Mouse (Mus musculus): ENCODE data around the gene Tbc1d17.

Gene Tbc1d17

GRCm38 (mm10) chr7:44870614-44871013 lies 21.7 kb upstream of the Tbc1d17 start:
- in situ Hi-C loops (cut with MboI; ENCODE audit: low pct_unique_long_range_greater_than_20kb in 1 of 2, low sequenced_read_pairs in 2 of 2, unreplicated experiment in 1 of 2) = no loop called here

GRCm38 (mm10) chr7:44869697-44870528 lies 21.0 kb upstream of the Tbc1d17 start, which contains the start of gene Ptov1:
Gene Ptov1, minus strand, starts transcription at chr7:44869788.
- in situ Hi-C loops (cut with MboI; ENCODE audit: low pct_unique_long_range_greater_than_20kb in 1 of 2, low sequenced_read_pairs in 2 of 2, unreplicated experiment in 1 of 2) = no loop called here

- in situ Hi-C loops (cut with MboI; ENCODE audit: low pct_unique_long_range_greater_than_20kb in 1 of 2, low sequenced_read_pairs in 2 of 2, unreplicated experiment in 1 of 2) = no loop called here
Measured at GRCm38 (mm10) chr7:44868919-44869696, 20.2 kb upstream of the Tbc1d17 start.

GRCm38 (mm10) chr7:44868465-44868864 lies 19.6 kb upstream of the Tbc1d17 start:
- in situ Hi-C loops (cut with MboI; ENCODE audit: low pct_unique_long_range_greater_than_20kb in 1 of 2, low sequenced_read_pairs in 2 of 2, unreplicated experiment in 1 of 2) = no loop called here

- in situ Hi-C loops (cut with MboI; ENCODE audit: low pct_unique_long_range_greater_than_20kb in 1 of 2, low sequenced_read_pairs in 2 of 2, unreplicated experiment in 1 of 2) = no loop called here
Measured at GRCm38 (mm10) chr7:44867802-44868201, 18.9 kb upstream of the Tbc1d17 start.

GRCm38 (mm10) chr7:44867010-44867702 lies 18.3 kb upstream of the Tbc1d17 start:
- in situ Hi-C loops (cut with MboI; ENCODE audit: low pct_unique_long_range_greater_than_20kb in 1 of 2, low sequenced_read_pairs in 2 of 2, unreplicated experiment in 1 of 2) = no loop called here

GRCm38 (mm10) chr7:44866276-44867009 lies 17.6 kb upstream of the Tbc1d17 start:
- in situ Hi-C loops (cut with MboI; ENCODE audit: low pct_unique_long_range_greater_than_20kb in 1 of 2, low sequenced_read_pairs in 2 of 2, unreplicated experiment in 1 of 2) = no loop called here

- in situ Hi-C loops (cut with MboI; ENCODE audit: low pct_unique_long_range_greater_than_20kb in 1 of 2, low sequenced_read_pairs in 2 of 2, unreplicated experiment in 1 of 2) = no loop called here
Measured at GRCm38 (mm10) chr7:44864595-44865542, 16.0 kb upstream of the Tbc1d17 start.

- in situ Hi-C loops (cut with MboI; ENCODE audit: low pct_unique_long_range_greater_than_20kb in 1 of 2, low sequenced_read_pairs in 2 of 2, unreplicated experiment in 1 of 2) = no loop called here
Measured at GRCm38 (mm10) chr7:44863982-44864494, 15.2 kb upstream of the Tbc1d17 start.

- in situ Hi-C loops (cut with MboI; ENCODE audit: low pct_unique_long_range_greater_than_20kb in 1 of 2, low sequenced_read_pairs in 2 of 2, unreplicated experiment in 1 of 2) = no loop called here
Measured at GRCm38 (mm10) chr7:44863210-44863609, 14.3 kb upstream of the Tbc1d17 start.

- in situ Hi-C loops (cut with MboI; ENCODE audit: low pct_unique_long_range_greater_than_20kb in 1 of 2, low sequenced_read_pairs in 2 of 2, unreplicated experiment in 1 of 2) = no loop called here
Measured at GRCm38 (mm10) chr7:44862434-44862833, 13.6 kb upstream of the Tbc1d17 start.

GRCm38 (mm10) chr7:44861429-44861816 lies 12.5 kb upstream of the Tbc1d17 start:
- in situ Hi-C loops (cut with MboI; ENCODE audit: low pct_unique_long_range_greater_than_20kb in 1 of 2, low sequenced_read_pairs in 2 of 2, unreplicated experiment in 1 of 2) = no loop called here

- in situ Hi-C loops (cut with MboI; ENCODE audit: low pct_unique_long_range_greater_than_20kb in 1 of 2, low sequenced_read_pairs in 2 of 2, unreplicated experiment in 1 of 2) = no loop called here
Measured at GRCm38 (mm10) chr7:44860576-44861428, 11.9 kb upstream of the Tbc1d17 start.

GRCm38 (mm10) chr7:44859896-44860295 lies 11.0 kb upstream of the Tbc1d17 start:
- in situ Hi-C loops (cut with MboI; ENCODE audit: low pct_unique_long_range_greater_than_20kb in 1 of 2, low sequenced_read_pairs in 2 of 2, unreplicated experiment in 1 of 2) = loop anchor here in 1 of 2 experiments (10.0 kb wide), 1 partner anchor 305 kb away; the partner anchor contains the start of gene Nr1h2

GRCm38 (mm10) chr7:44857905-44858304 lies 9.0 kb upstream of the Tbc1d17 start:
- in situ Hi-C loops (cut with MboI; ENCODE audit: low pct_unique_long_range_greater_than_20kb in 1 of 2, low sequenced_read_pairs in 2 of 2, unreplicated experiment in 1 of 2) = loop anchor here in 1 of 2 experiments (10.0 kb wide), 1 partner anchor 303 kb away; the partner anchor contains the start of gene Nr1h2

- in situ Hi-C loops (cut with MboI; ENCODE audit: low pct_unique_long_range_greater_than_20kb in 1 of 2, low sequenced_read_pairs in 2 of 2, unreplicated experiment in 1 of 2) = loop anchor here in 1 of 2 experiments (10.0 kb wide), 1 partner anchor 302 kb away; the partner anchor contains the start of gene Nr1h2
Measured at GRCm38 (mm10) chr7:44857042-44857552, 8.2 kb upstream of the Tbc1d17 start, which contains the start of gene Pnkp. Gene Pnkp, plus strand, starts transcription at chr7:44857139.
